Mouse (Mus musculus): Measurements from ENCODE around the gene Ano4.

Ano4 gene

GRCm38 (mm10) chr10:89273001-89273680 is 71.4 kb downstream of the Ano4 start:
- DNase-seq, result no peak

GRCm38 (mm10) chr10:89267312-89267711 is 77.2 kb downstream of the Ano4 start:
- no peak for DNase-seq

GRCm38 (mm10) chr10:89263396-89263795 is 81.2 kb downstream of the Ano4 start:
- no peak for DNase-seq

GRCm38 (mm10) chr10:89257457-89258381 is 86.8 kb downstream of the Ano4 start:
- DNase-seq, result no peak

GRCm38 (mm10) chr10:89256762-89257456 is 87.7 kb downstream of the Ano4 start:
- DNase-seq, result no peak

GRCm38 (mm10) chr10:89254765-89255164 is 89.8 kb downstream of the Ano4 start:
- DNase-seq, result no peak

GRCm38 (mm10) chr10:89253799-89254198 is 90.8 kb downstream of the Ano4 start:
- DNase-seq, result no peak

- DNase-seq, result no peak
Observed at GRCm38 (mm10) chr10:89252636-89253035, 91.9 kb downstream of the Ano4 start.

- no peak for DNase-seq
Observed at GRCm38 (mm10) chr10:89243808-89244207, 100.8 kb downstream of the Ano4 start.

- peak; percentile 30 to 72 for DNase-seq
Observed at GRCm38 (mm10) chr10:89224524-89224923, 120.0 kb downstream of the Ano4 start.

GRCm38 (mm10) chr10:89222284-89222989 is 122.1 kb downstream of the Ano4 start:
- DNase-seq, result peak in 1 of 2 experiments; percentile 3

- no peak for DNase-seq
Observed at GRCm38 (mm10) chr10:89216078-89216477, 128.5 kb downstream of the Ano4 start.

- DNase-seq, result peak; percentile 14 to 69
Observed at GRCm38 (mm10) chr10:89205858-89206257, 138.7 kb downstream of the Ano4 start.

- no peak for DNase-seq
Observed at GRCm38 (mm10) chr10:89196444-89196843, 148.1 kb downstream of the Ano4 start.

- DNase-seq, result no peak
Observed at GRCm38 (mm10) chr10:89195068-89195467, 149.5 kb downstream of the Ano4 start.

GRCm38 (mm10) chr10:89194440-89194839 is 150.1 kb downstream of the Ano4 start:
- DNase-seq, result no peak

- DNase-seq, result no peak
Observed at GRCm38 (mm10) chr10:89177921-89178320, 166.6 kb downstream of the Ano4 start.

- no peak for DNase-seq
Observed at GRCm38 (mm10) chr10:89164533-89164932, 180.0 kb downstream of the Ano4 start.

- DNase-seq, result no peak
Observed at GRCm38 (mm10) chr10:89155502-89155901, 189.1 kb downstream of the Ano4 start.

GRCm38 (mm10) chr10:89154797-89155465 is 189.6 kb downstream of the Ano4 start:
- peak in 1 of 2 experiments; percentile 2 for DNase-seq

- peak in 1 of 2 experiments; percentile 2 for DNase-seq
Observed at GRCm38 (mm10) chr10:89149166-89149565, 195.4 kb downstream of the Ano4 start.

- no peak for DNase-seq
Observed at GRCm38 (mm10) chr10:89121391-89121790, 223.2 kb downstream of the Ano4 start.
